Mouse (Mus musculus) neural tube, embryonic 12.5 days (tissue): Measurements from ENCODE around the gene Ica1. TPM values are rescaled to one million over a fixed set of nuclear protein-coding genes. Genes with fewer than 3 reads are reported as not detected.

Source experiments
- ATAC-seq: fragments of 200-750 bp; cut with Nextera tagmentation; 2 replicates; pipeline ENCODE4 v1.8.0; 2017; ENCODE audit warnings: low read depth, mild to moderate bottlenecking, moderate TSS enrichment, moderate library complexity; ENCODE audit not compliant: low FRiP score
- H3K27ac ChIP-seq: fragments of 300-500 bp; sonication (generic); 2 replicates; pipeline ENCODE4 v1.5.1; 2016
- H3K27me3 ChIP-seq: fragments of 300-500 bp; sonication (generic); replicated peaks from 2 replicates; pipeline ENCODE4 v1.6.1; 2016; ENCODE audit warnings: mild to moderate bottlenecking
- H3K36me3 ChIP-seq: fragments of 300-500 bp; sonication (generic); 2 replicates; pipeline ENCODE4 v1.6.1; 2016; ENCODE audit warnings: mild to moderate bottlenecking
- H3K4me1 ChIP-seq: fragments of 300-500 bp; sonication (generic); 2 replicates; pipeline ENCODE4 v1.6.1; 2016
- H3K4me2 ChIP-seq: fragments of 300-500 bp; sonication (generic); replicated peaks from 2 replicates; pipeline ENCODE4 v1.6.1; 2016; ENCODE audit warnings: mild to moderate bottlenecking
- H3K4me3 ChIP-seq: fragments of 300-500 bp; sonication (generic); 2 replicates; pipeline ENCODE4 v1.5.1; 2016
- H3K9ac ChIP-seq: fragments of 300-500 bp; sonication (generic); 2 replicates; pipeline ENCODE4 v1.6.1; 2016; ENCODE audit warnings: mild to moderate bottlenecking
- H3K9me3 ChIP-seq: fragments of 300-500 bp; sonication (generic); 2 replicates; pipeline ENCODE4 v1.6.1; 2016; ENCODE audit warnings: mild to moderate bottlenecking
- whole genome bisulfite sequencing: fragments of 180-500 bp; shearing (Covaris S2); methylation state at CpG from one replicate; pipeline ENCODE4 v1.1.7; 2016; 5-methylcytosine and 5-hydroxymethylcytosine counted together
- polyA plus RNA-seq: library from polyadenylated mRNA; unstranded; fragments of >200 nt; fragmentation: Nextera tagmentation; extraction: Ambion mirVana; gene quantifications from 2 replicates; pipeline ENCODE4 v1.2.1, GENCODE M21; 2016

Gene Ica1
- polyA plus RNA-seq, 1 experiment from 2014 or later = 26.4 TPM

DNA sequence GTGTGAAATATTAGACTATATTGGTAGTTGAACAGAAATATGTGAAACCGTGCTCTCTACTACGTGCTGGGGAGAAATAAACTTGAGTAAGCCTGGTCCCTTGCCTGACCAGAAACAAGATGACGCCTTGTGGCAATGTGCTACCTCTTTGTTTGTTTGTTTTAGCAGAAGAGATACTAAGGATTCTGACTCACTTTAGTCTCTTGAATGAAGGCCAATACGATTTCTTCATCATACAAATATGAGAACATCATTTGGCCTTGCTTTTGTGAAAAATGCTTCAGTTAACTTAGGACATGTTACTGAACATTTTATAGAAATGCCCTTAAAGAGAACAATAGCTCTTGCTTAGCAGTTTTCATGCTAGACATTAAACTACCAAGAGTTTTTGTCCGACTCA is 67.0 kb downstream of the Ica1 start:
- Histone ChIP-seq H3K4me2 (no peak overlapping the region), H3K27me3 (no peaks in the 10 kb centered on the region), H3K9ac (no peak overlapping the region), H3K9me3 (no peaks in the 10 kb centered on the region), H3K36me3 (no peaks in the 10 kb centered on the region), H3K27ac (no peak overlapping the region), H3K4me1 (no peaks in the 10 kb centered on the region), H3K4me3 (no peak overlapping the region)
- ATAC-seq = no peak
- 86% methylated on average over 5 of the region's 5 CpGs for WGBS

DNA sequence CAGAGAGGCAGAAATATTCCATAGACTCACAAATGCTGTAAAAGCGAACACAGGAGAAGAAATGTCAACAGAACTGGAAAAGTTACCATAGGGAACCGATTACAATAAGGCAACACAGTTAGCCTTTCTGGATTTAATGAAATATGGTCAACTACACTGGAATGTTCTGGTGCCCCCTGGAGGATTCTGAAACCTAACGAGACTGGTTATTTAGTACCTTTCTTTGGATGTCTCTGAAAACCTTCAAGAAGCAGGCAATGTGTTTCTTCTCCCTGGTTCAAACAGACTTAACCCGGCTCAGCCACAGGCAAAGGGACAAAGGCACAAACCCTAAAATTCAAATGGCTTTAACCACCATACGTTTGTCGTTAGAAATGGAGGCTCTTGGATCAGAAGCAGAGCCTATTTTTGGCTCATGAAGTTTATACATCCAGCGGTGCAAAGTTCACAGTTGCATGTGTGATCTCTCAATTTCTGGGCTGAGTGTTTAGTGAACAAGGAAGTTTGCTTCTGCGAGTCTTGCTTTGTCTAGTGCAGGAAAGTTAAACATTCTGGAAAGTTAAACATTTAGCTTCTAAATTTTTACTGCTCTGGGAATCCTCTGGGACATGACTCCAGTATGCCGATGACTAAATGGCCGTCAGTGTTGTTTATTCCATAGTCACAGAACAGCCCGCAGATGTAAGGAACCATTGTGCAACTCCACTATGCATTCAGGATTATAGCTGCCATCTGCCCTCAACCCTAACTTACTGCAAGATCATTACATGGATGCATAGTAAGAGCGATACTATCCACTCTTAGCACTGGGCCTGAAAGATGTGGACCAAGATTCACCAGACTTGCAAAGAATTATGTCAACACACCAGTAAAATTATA is 83.4 kb downstream of the Ica1 start:
- Histone ChIP-seq H3K4me1 (peaks cover 5% of the 10 kb centered on the region; the same call in 1 of the 2 replicates), H3K27me3 (no peaks in the 10 kb centered on the region), H3K9me3 (no peaks in the 10 kb centered on the region), H3K4me2 (no peak overlapping the region), H3K4me3 (no peak overlapping the region), H3K36me3 (no peaks in the 10 kb centered on the region), H3K27ac (no peak overlapping the region), H3K9ac (no peak overlapping the region)
- ATAC-seq = no peak
- 63% methylated on average over 12 of the region's 12 CpGs for WGBS

DNA sequence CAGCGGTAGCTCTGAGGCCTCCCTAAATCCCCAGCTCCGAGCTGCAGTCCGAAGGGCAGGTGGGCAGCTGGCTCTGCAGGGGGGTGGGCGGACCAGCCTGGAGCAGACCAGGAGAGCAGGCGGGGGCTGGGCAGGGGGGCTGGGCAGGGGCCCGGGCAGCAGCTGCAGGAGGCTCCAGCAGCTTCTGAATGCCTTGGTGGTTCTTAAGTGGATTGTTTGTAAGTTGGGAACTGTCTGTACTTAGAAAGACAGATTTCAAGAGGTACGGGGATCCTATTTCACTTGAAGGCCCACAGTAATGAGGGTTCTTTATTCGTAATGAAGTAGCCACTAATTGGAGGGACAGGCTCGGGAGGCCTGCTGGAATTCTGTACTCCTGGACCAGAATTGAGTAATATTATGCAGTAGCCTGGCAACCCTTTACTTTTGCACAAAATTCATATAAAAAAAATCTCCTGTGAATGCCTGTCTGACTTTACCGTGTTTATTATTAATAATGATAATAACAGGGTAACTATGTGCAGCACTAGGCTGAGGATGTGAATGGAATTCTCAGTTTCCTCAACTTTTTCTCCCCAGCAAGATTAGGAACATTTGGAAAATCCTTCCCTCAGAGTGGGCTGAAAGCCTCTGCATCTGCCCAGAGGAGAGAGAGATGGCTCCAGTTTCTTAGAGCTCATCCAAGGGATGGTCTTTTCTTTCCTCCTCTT is 84.2 kb downstream of the Ica1 start:
- peaks cover 5% of the 10 kb centered on the region; the same call in 1 of the 2 replicates for H3K4me1 ChIP-seq
- H3K9me3 ChIP-seq = no peaks in the 10 kb centered on the region
- peak; percentile 91 for ATAC-seq
- H3K4me3 ChIP-seq = no peak overlapping the region
- H3K27me3 ChIP-seq = no peaks in the 10 kb centered on the region
- H3K27ac ChIP-seq = no peak overlapping the region
- H3K9ac ChIP-seq = no peak overlapping the region
- H3K36me3 ChIP-seq = no peaks in the 10 kb centered on the region
- WGBS = 15% methylated on average over 10 of the region's 10 CpGs
- H3K4me2 ChIP-seq = no peak overlapping the region

DNA sequence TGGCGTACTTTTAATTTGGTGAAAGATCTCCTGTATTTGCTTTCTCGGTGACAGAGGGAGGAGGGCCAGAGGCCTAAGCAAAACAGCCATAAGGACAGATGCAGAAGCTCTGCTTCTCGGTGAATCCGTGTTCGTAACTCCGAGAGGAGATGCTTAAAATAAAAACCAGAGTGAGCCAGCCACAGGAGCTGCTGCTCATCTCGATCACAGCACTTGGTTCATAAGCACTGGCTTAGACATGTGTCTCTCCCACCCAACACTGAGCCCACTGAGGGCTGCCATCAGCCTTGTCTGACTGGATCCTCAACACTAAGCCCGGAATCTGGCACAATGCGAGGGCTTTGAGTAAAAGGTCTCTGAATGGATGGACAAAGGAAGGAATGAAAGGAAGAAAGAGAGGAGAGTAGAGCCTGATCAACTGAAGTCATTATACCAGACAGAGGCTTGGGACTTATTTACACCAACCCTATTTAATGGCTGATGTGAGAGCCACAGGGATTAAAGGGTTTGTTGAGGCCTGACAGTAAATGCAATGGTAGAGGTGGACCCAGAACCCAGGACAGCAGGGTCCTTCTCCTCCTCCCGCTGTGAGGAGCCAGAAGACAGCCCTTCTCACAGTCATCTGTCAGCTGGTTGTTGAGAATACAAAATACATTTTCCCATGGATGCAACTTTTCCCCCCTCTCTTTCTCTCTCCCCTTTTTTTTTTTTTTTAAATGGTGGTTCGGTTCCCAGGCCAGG is 85.0 kb downstream of the Ica1 start:
- Histone ChIP-seq H3K27me3 (no peaks in the 10 kb centered on the region), H3K4me2 (no peak overlapping the region), H3K27ac (no peak overlapping the region), H3K4me3 (no peak overlapping the region), H3K9me3 (no peaks in the 10 kb centered on the region), H3K9ac (no peak overlapping the region), H3K4me1 (peaks cover 5% of the 10 kb centered on the region; the same call in 1 of the 2 replicates), H3K36me3 (no peaks in the 10 kb centered on the region)
- ATAC-seq = peak; percentile 31; the same call in 1 of the 2 replicates
- 34% methylated on average over 11 of the region's 11 CpGs for WGBS

DNA sequence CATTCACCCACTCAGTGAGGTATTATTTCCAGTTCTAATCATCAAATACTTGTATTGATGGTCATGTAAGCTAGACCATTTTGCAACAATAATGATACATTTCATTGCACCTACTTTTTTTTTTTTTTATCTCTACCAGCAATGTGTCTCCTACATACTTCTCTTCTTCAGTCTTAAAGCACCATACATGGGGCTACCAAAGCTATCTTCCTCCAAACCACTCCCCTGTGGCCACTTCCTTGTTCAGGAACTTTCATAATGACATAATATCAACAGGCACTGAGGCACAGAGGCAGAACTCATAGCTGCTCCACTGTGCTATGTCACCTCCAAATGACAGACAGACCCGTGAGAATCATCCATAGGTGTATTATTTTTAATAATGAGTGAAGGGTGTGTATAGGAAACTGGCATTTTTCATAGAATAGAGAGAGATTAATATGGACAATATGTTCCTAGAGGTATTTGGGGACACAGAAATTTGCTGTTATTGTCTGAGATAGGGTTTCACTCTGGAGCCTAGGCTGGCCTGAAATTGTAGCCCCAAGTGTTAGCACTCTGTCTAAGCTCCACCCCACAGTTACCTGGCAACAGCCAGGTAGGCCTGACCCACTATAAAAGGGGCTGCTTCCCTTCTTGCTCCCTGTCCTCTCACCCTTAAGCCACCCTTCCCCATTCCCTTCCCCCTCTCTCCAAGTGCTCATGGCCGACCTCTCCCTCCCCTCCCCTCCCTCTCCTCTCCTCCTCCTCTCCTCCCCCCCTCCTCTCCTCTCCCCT is 86.9 kb downstream of the Ica1 start:
- Histone ChIP-seq H3K4me3 (no peak overlapping the region), H3K27me3 (no peaks in the 10 kb centered on the region), H3K9ac (no peak overlapping the region), H3K36me3 (no peaks in the 10 kb centered on the region), H3K4me1 (peaks cover 5% of the 10 kb centered on the region; the same call in 1 of the 2 replicates), H3K4me2 (no peak overlapping the region), H3K27ac (no peak overlapping the region), H3K9me3 (no peaks in the 10 kb centered on the region)
- WGBS = 59% methylated on average over 2 of the region's 2 CpGs
- no peak for ATAC-seq

DNA sequence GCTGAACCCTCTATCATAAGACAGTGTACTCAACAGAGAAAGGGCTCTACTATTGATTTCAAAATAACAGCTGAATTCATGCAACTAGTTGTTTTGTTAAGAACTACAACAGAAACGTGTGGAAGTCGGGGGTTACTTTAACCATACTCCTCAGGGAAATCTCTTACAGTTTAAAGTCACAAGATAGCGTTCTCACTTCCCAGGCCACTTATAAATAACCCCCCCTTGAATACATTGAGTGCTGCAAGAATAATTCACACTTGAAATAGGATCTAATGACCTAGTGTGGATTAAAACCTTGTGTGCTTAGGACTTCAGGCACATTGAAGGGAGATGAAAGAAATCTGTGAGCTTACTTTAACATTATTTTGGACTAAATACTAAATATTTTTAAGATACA is 87.8 kb downstream of the Ica1 start:
- no peaks in the 10 kb centered on the region for H3K36me3 ChIP-seq
- no peaks in the 10 kb centered on the region for H3K27me3 ChIP-seq
- WGBS = 73% methylated on average over 3 of the region's 3 CpGs
- ATAC-seq = no peak
- H3K9me3 ChIP-seq = no peaks in the 10 kb centered on the region
- no peak overlapping the region for H3K4me3 ChIP-seq
- no peak overlapping the region for H3K27ac ChIP-seq
- no peak overlapping the region for H3K4me2 ChIP-seq
- H3K9ac ChIP-seq = no peak overlapping the region
- H3K4me1 ChIP-seq = peaks cover 5% of the 10 kb centered on the region; the same call in 1 of the 2 replicates

DNA sequence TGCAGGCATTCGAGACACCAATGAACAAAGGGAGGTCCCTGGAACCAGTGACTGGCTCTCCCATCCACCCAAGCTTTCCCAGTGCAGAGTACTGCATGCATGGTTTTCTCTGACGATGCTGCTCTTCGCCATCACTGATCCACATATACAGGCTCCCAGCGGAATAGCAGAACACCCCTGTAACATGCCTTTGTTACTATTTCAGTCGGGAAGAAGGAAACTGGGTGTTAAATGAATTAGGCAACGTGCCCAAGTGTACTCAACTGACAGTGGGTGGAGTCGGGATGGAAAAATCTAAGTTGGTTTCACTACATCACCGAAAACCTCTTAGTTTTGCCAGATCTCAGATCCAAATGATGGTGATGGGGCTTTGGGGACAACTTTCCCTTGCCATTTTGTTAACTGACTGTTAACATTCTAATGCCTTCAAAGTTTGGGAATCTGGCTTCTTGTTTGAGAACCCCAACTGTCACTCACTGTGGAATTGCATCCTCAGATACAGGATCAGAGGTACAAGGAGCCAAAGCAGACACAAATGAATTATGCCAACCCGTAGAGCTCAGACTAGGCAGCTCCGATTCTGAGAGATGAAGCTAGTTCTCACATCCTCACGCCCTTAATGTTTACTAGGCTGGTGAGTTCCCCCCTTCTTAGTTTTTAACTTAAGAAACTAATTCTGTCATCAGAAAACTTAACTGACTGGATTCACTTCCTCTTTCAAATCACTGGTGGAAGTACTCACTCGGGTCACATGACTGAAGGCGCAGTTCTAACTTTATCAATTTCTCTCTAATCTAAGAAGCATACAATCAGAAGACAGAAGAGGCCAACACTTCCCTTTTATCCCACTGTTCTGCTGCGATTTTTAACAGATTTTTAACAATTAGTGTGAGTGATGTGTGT is 91.4 kb downstream of the Ica1 start:
- WGBS = 89% methylated on average over 14 of the region's 14 CpGs
- Histone ChIP-seq H3K4me1 (no peaks in the 10 kb centered on the region), H3K27me3 (no peaks in the 10 kb centered on the region), H3K9me3 (no peaks in the 10 kb centered on the region), H3K4me2 (no peak overlapping the region), H3K27ac (no peak overlapping the region), H3K4me3 (no peak overlapping the region), H3K36me3 (no peaks in the 10 kb centered on the region), H3K9ac (no peak overlapping the region)
- ATAC-seq = no peak

DNA sequence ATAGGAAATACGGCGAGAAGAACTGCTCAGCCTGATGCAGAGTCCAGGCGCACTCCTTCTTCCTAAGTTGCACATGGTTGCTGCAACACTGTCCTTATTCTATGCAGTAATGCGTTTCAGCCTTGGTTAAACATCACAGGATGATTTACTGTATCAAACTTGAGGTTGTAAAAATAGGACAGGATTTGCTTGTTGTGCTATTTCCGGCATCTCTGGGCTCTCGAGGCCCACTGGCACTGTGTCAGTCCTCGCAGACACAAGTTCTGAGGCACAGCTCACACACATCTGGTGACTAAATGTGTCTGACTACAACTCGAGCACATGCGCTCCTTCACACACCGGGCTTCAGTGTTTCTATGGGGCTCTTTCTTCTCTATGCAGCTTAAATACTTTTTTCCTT is 94.9 kb downstream of the Ica1 start:
- no peak overlapping the region for H3K4me2 ChIP-seq
- WGBS = 86% methylated on average over 10 of the region's 10 CpGs
- H3K27me3 ChIP-seq = no peaks in the 10 kb centered on the region
- H3K9ac ChIP-seq = no peak overlapping the region
- H3K27ac ChIP-seq = no peak overlapping the region
- ATAC-seq = no peak
- H3K36me3 ChIP-seq = no peaks in the 10 kb centered on the region
- no peaks in the 10 kb centered on the region for H3K4me1 ChIP-seq
- no peak overlapping the region for H3K4me3 ChIP-seq
- no peaks in the 10 kb centered on the region for H3K9me3 ChIP-seq

DNA sequence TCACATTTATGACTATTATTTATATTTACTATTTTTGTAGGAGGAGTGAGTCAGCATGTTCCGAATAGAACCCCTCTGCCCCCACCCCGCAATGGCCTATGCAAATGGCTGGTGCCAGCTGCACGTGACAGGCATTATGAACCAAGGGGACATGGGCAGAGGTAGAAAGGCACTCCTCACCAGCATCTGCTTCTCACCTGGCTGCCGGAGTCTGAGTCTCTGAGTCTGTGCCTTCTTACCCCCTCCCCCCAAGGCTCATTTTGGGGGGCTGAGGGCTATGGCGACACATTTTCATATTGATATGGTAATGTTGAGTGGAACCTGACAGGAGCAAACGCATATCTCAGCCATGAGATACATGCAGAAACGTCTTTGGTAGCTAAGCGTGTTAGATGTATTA is 97.4 kb downstream of the Ica1 start:
- WGBS = 89% methylated on average over 8 of the region's 8 CpGs
- Histone ChIP-seq H3K27me3 (no peaks in the 10 kb centered on the region), H3K36me3 (no peaks in the 10 kb centered on the region), H3K9me3 (no peaks in the 10 kb centered on the region), H3K27ac (no peak overlapping the region), H3K4me3 (no peak overlapping the region), H3K9ac (no peak overlapping the region), H3K4me1 (no peaks in the 10 kb centered on the region), H3K4me2 (no peak overlapping the region)
- ATAC-seq = no peak

DNA sequence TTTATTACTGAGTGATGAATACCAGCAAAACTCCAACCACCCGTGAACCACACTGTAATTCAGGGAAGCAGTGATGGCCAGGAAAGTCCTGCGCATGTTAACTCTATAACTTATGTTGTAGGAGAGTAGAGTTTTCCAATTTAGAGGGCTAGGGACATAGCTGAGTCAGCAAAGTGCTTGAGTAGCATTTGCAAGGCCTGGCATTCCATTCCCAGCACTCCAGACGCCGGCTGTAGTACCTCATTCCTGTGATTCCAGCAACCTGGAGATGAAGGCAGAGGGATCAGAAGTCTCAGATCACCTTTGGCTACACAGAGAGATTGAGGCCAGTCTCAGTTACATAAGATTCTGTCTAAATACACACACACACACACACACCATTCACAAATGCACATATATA is 105.3 kb downstream of the Ica1 start:
- ATAC-seq = no peak
- no peak overlapping the region for H3K4me3 ChIP-seq
- WGBS = 93% methylated on average over 4 of the region's 4 CpGs

DNA sequence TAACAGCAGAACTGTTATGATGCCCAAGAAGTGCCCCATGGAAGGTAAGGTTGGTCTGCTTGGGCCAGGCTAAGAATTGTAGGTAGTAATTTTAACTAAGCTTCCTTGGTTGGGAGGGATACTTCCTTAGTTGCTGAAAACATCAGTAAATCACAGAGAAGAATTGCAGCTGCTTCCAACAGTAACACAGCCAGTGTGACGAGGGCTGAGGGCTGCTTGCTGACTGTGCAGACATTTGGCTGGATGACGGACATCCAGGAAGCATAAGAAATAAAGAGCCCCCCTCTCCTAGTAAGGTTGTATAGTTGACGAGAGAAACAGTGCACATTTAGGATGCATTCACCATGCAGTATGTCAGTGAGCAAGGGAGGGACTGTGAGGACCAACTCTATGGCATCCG is 108.9 kb downstream of the Ica1 start:
- WGBS = 77% methylated on average over 4 of the region's 4 CpGs
- Histone ChIP-seq H3K4me2 (no peak overlapping the region), H3K4me1 (no peaks in the 10 kb centered on the region), H3K36me3 (no peaks in the 10 kb centered on the region), H3K27ac (no peak overlapping the region), H3K27me3 (no peaks in the 10 kb centered on the region), H3K4me3 (no peak overlapping the region), H3K9me3 (no peaks in the 10 kb centered on the region), H3K9ac (no peak overlapping the region)
- no peak for ATAC-seq

More for the DNA sequence above, 105.3 kb downstream of the Ica1 start:
- no peaks in the 10 kb centered on the region for H3K27me3 ChIP-seq
- H3K9ac ChIP-seq = no peak overlapping the region
- H3K9me3 ChIP-seq = no peaks in the 10 kb centered on the region
- H3K27ac ChIP-seq = no peak overlapping the region
- H3K4me1 ChIP-seq = no peaks in the 10 kb centered on the region
- no peak overlapping the region for H3K4me2 ChIP-seq
- H3K36me3 ChIP-seq = no peaks in the 10 kb centered on the region
